Mouse (Mus musculus) adrenal gland, postnatal 10 days (tissue): ENCODE results near the gene Eri3. TPM values are rescaled to one million over a fixed set of nuclear protein-coding genes. Genes with fewer than 3 reads are reported as not detected.
A peak's percentile ranks its signal among the peaks of the same experiment; 100 is the strongest.

Experiments used
- DNase-seq: peaks from one replicate; pipeline ENCODE4 v3.0.0; 2021; ENCODE audit warnings: mixed read lengths
- total RNA-seq, 2 experiments: library from RNA; stranded (reverse); gene quantifications; 2 replicates each; pipeline ENCODE4 v1.2.3; 2021

Gene Eri3
- total RNA-seq, 2 experiments from 2014 or later = 74.8 to 96.0 TPM

GRCm38 (mm10) chr4:117624660-117625059 is 74.5 kb downstream of the Eri3 start:
- no peak for DNase-seq

GRCm38 (mm10) chr4:117628464-117628863 is 78.3 kb downstream of the Eri3 start:
- no peak for DNase-seq

GRCm38 (mm10) chr4:117630053-117630670 is 80.0 kb downstream of the Eri3 start:
- DNase-seq = no peak

GRCm38 (mm10) chr4:117633527-117633926 is 83.4 kb downstream of the Eri3 start:
- no peak for DNase-seq

GRCm38 (mm10) chr4:117634642-117635041 is 84.5 kb downstream of the Eri3 start:
- DNase-seq = no peak

GRCm38 (mm10) chr4:117636152-117636551 is 86.0 kb downstream of the Eri3 start:
- no peak for DNase-seq

GRCm38 (mm10) chr4:117636891-117637613 is 86.9 kb downstream of the Eri3 start:
- DNase-seq = no peak

GRCm38 (mm10) chr4:117640925-117641703 is 90.9 kb downstream of the Eri3 start:
- DNase-seq = no peak

- DNase-seq = no peak
Observed at GRCm38 (mm10) chr4:117641804-117642203, 91.6 kb downstream of the Eri3 start.

GRCm38 (mm10) chr4:117645031-117645435 is 94.9 kb downstream of the Eri3 start:
- no peak for DNase-seq

- no peak for DNase-seq
Observed at GRCm38 (mm10) chr4:117645859-117646258, 95.7 kb downstream of the Eri3 start.

- DNase-seq = no peak
Observed at GRCm38 (mm10) chr4:117646496-117646895, 96.3 kb downstream of the Eri3 start.

GRCm38 (mm10) chr4:117646926-117647755 is 97.0 kb downstream of the Eri3 start:
- DNase-seq = no peak

GRCm38 (mm10) chr4:117651626-117652101 is 101.5 kb downstream of the Eri3 start:
- DNase-seq = peak; percentile 68

- DNase-seq = no peak
Observed at GRCm38 (mm10) chr4:117652727-117653126, 102.6 kb downstream of the Eri3 start.

- no peak for DNase-seq
Observed at GRCm38 (mm10) chr4:117654016-117654702, 104.0 kb downstream of the Eri3 start.

GRCm38 (mm10) chr4:117654703-117655499 is 104.7 kb downstream of the Eri3 start:
- no peak for DNase-seq

- DNase-seq = no peak
Observed at GRCm38 (mm10) chr4:117655500-117655863, 105.3 kb downstream of the Eri3 start.

GRCm38 (mm10) chr4:117656961-117657360 is 106.8 kb downstream of the Eri3 start:
- no peak for DNase-seq

GRCm38 (mm10) chr4:117657646-117658045 is 107.5 kb downstream of the Eri3 start:
- DNase-seq = no peak
